Mouse (Mus musculus): ENCODE data around the gene Fcgr3. TPM values are rescaled to one million over a fixed set of nuclear protein-coding genes. Genes with fewer than 3 reads are reported as not detected.
"Not testable (repeated sequence)": the region's sequence is repeated elsewhere in the genome, so short reads cannot be mapped to it uniquely, and the experiment has no call there.

The Fcgr3 gene
- polyA plus RNA-seq, 1 experiment from 2014 or later = 5.5 TPM

- not testable (repeated sequence) for H3K27ac ChIP-seq (replicated peaks); H3K36me3 ChIP-seq (replicated peaks); H3K9me3 ChIP-seq
- Histone ChIP-seq H3K4me3 (peak overlapping the region; percentile 46), H3K27me3 (replicated peaks; ENCODE audit: low read depth, poor library complexity, severe bottlenecking) (peaks cover 43% of the 10 kb centered on the region), H3K4me1 (peaks cover 13% of the 10 kb centered on the region)
- 9% methylated on average over 42 of the region's 61 CpGs for WGBS
- DNase-seq (ENCODE audit: low spot score) = peak; percentile 61
Observed at GRCm38 (mm10) chr1:171063569-171064490, 905 bp downstream of the Fcgr3 start.

- H3K36me3 ChIP-seq (replicated peaks) = no peaks in the 10 kb centered on the region
- DNase-seq (ENCODE audit: low spot score) = no peak
- peaks cover 13% of the 10 kb centered on the region for H3K4me1 ChIP-seq
- H3K9me3 ChIP-seq = no peaks in the 10 kb centered on the region
- 95% methylated on average over 3 of the region's 3 CpGs for WGBS
- no peak overlapping the region for H3K4me3 ChIP-seq
- peaks cover 34% of the 10 kb centered on the region for H3K27me3 ChIP-seq (replicated peaks; ENCODE audit: low read depth, poor library complexity, severe bottlenecking)
- no peak overlapping the region for H3K27ac ChIP-seq (replicated peaks)
Observed at GRCm38 (mm10) chr1:171061566-171061965, 3.2 kb downstream of the Fcgr3 start.

GRCm38 (mm10) chr1:171060392-171060791 is 4.3 kb downstream of the Fcgr3 start:
- no peak overlapping the region for H3K27ac ChIP-seq (replicated peaks)
- no peaks in the 10 kb centered on the region for H3K36me3 ChIP-seq (replicated peaks)
- H3K27me3 ChIP-seq (replicated peaks; ENCODE audit: low read depth, poor library complexity, severe bottlenecking) = peaks cover 25% of the 10 kb centered on the region
- WGBS = 53% methylated on average over 10 of the region's 10 CpGs
- 0 out of 2 replicates have a peak overlapping the region, but pooled peaks have one; percentile 14 for H3K4me3 ChIP-seq
- peak; percentile 24 for DNase-seq (ENCODE audit: low spot score)
- H3K4me1 ChIP-seq = peaks cover 11% of the 10 kb centered on the region
- H3K9me3 ChIP-seq = no peaks in the 10 kb centered on the region

GRCm38 (mm10) chr1:171059203-171059602 is 5.5 kb downstream of the Fcgr3 start:
- H3K4me3 ChIP-seq = no peak overlapping the region
- H3K9me3 ChIP-seq = no peaks in the 10 kb centered on the region
- H3K27me3 ChIP-seq (replicated peaks; ENCODE audit: low read depth, poor library complexity, severe bottlenecking) = peaks cover 13% of the 10 kb centered on the region
- no peaks in the 10 kb centered on the region for H3K36me3 ChIP-seq (replicated peaks)
- no peak overlapping the region for H3K27ac ChIP-seq (replicated peaks)
- no peak for DNase-seq (ENCODE audit: low spot score)
- 79% methylated on average over 2 of the region's 2 CpGs for WGBS
- H3K4me1 ChIP-seq = peaks cover 4% of the 10 kb centered on the region

- H3K27ac ChIP-seq (replicated peaks) = no peak overlapping the region
- H3K36me3 ChIP-seq (replicated peaks) = no peaks in the 10 kb centered on the region
- no peak overlapping the region for H3K4me3 ChIP-seq
- 90% methylated on average over 5 of the region's 5 CpGs for WGBS
- no peaks in the 10 kb centered on the region for H3K27me3 ChIP-seq (replicated peaks; ENCODE audit: low read depth, poor library complexity, severe bottlenecking)
- no peaks in the 10 kb centered on the region for H3K4me1 ChIP-seq
- no peaks in the 10 kb centered on the region for H3K9me3 ChIP-seq
- no peak for DNase-seq (ENCODE audit: low spot score)
Observed at GRCm38 (mm10) chr1:171057253-171057652, 7.5 kb downstream of the Fcgr3 start.

- Histone ChIP-seq H3K36me3 (replicated peaks) (no peaks in the 10 kb centered on the region), H3K9me3 (no peaks in the 10 kb centered on the region), H3K4me1 (no peaks in the 10 kb centered on the region), H3K4me3 (no peak overlapping the region), H3K27ac (replicated peaks) (no peak overlapping the region), H3K27me3 (replicated peaks; ENCODE audit: low read depth, poor library complexity, severe bottlenecking) (no peaks in the 10 kb centered on the region)
- WGBS = 89% methylated on average over 6 of the region's 6 CpGs
- no peak for DNase-seq (ENCODE audit: low spot score)
Observed at GRCm38 (mm10) chr1:171053305-171053704, 11.4 kb downstream of the Fcgr3 start.

GRCm38 (mm10) chr1:171050774-171051173 is 14.0 kb downstream of the Fcgr3 start:
- H3K27me3 ChIP-seq (replicated peaks; ENCODE audit: low read depth, poor library complexity, severe bottlenecking) = no peaks in the 10 kb centered on the region
- H3K4me3 ChIP-seq = no peak overlapping the region
- no peak for DNase-seq (ENCODE audit: low spot score)
- no peaks in the 10 kb centered on the region for H3K36me3 ChIP-seq (replicated peaks)
- H3K9me3 ChIP-seq = no peaks in the 10 kb centered on the region
- H3K4me1 ChIP-seq = 0 out of 2 replicates have a peak, but pooled peaks cover under 1% of the 10 kb centered on the region
- 88% methylated on average over 7 of the region's 7 CpGs for WGBS
- H3K27ac ChIP-seq (replicated peaks) = no peak overlapping the region

- Histone ChIP-seq H3K27ac (replicated peaks) (no peak overlapping the region), H3K9me3 (no peaks in the 10 kb centered on the region), H3K4me3 (peak overlapping the region; percentile 33), H3K4me1 (peaks cover 6% of the 10 kb centered on the region; the same call in 1 of the 2 replicates), H3K36me3 (replicated peaks) (no peaks in the 10 kb centered on the region), H3K27me3 (replicated peaks; ENCODE audit: low read depth, poor library complexity, severe bottlenecking) (no peaks in the 10 kb centered on the region)
- WGBS = 43% methylated on average over 10 of the region's 10 CpGs
- peak; percentile 24 for DNase-seq (ENCODE audit: low spot score)
Observed at GRCm38 (mm10) chr1:171049263-171049662, 15.5 kb downstream of the Fcgr3 start.

GRCm38 (mm10) chr1:171046501-171046900 is 18.2 kb downstream of the Fcgr3 start:
- Histone ChIP-seq H3K36me3 (replicated peaks) (no peaks in the 10 kb centered on the region), H3K4me1 (peaks cover 6% of the 10 kb centered on the region; the same call in 1 of the 2 replicates)
- 75% methylated on average over 3 of the region's 3 CpGs for WGBS

GRCm38 (mm10) chr1:171045079-171045465 is 19.7 kb downstream of the Fcgr3 start:
- 5% methylated on average over 14 of the region's 14 CpGs for WGBS

More at GRCm38 (mm10) chr1:171046501-171046900, 18.2 kb downstream of the Fcgr3 start:
- DNase-seq (ENCODE audit: low spot score) = no peak
- Histone ChIP-seq H3K27ac (replicated peaks) (no peak overlapping the region), H3K9me3 (no peaks in the 10 kb centered on the region), H3K4me3 (no peak overlapping the region), H3K27me3 (replicated peaks; ENCODE audit: low read depth, poor library complexity, severe bottlenecking) (no peaks in the 10 kb centered on the region)

GRCm38 (mm10) chr1:171044365-171045078 is 20.2 kb downstream of the Fcgr3 start:
- Histone ChIP-seq H3K4me3 (peak overlapping the region; percentile 78), H3K27me3 (replicated peaks; ENCODE audit: low read depth, poor library complexity, severe bottlenecking) (0 out of 2 replicates have a peak, but pooled peaks cover 3% of the 10 kb centered on the region), H3K4me1 (peaks cover 6% of the 10 kb centered on the region; the same call in 1 of the 2 replicates), H3K27ac (replicated peaks) (peak overlapping the region; percentile 42), H3K36me3 (replicated peaks) (no peaks in the 10 kb centered on the region), H3K9me3 (no peaks in the 10 kb centered on the region)
- DNase-seq (ENCODE audit: low spot score) = peak; percentile 90
- under 1% methylated on average over 33 of the region's 33 CpGs for WGBS

More at GRCm38 (mm10) chr1:171045079-171045465, 19.7 kb downstream of the Fcgr3 start:
- peak overlapping the region; percentile 78 for H3K4me3 ChIP-seq
- H3K4me1 ChIP-seq = peaks cover 6% of the 10 kb centered on the region; the same call in 1 of the 2 replicates
- 0 out of 2 replicates have a peak, but pooled peaks cover 3% of the 10 kb centered on the region for H3K27me3 ChIP-seq (replicated peaks; ENCODE audit: low read depth, poor library complexity, severe bottlenecking)
- no peaks in the 10 kb centered on the region for H3K9me3 ChIP-seq
- H3K36me3 ChIP-seq (replicated peaks) = no peaks in the 10 kb centered on the region
- H3K27ac ChIP-seq (replicated peaks) = no peak overlapping the region
- no peak for DNase-seq (ENCODE audit: low spot score)

- 0 out of 2 replicates have a peak, but pooled peaks cover 3% of the 10 kb centered on the region for H3K27me3 ChIP-seq (replicated peaks; ENCODE audit: low read depth, poor library complexity, severe bottlenecking)
- H3K4me1 ChIP-seq = peaks cover 6% of the 10 kb centered on the region; the same call in 1 of the 2 replicates
- no peak for DNase-seq (ENCODE audit: low spot score)
- no peak overlapping the region for H3K27ac ChIP-seq (replicated peaks)
- H3K4me3 ChIP-seq = peak overlapping the region; percentile 78
- no peaks in the 10 kb centered on the region for H3K36me3 ChIP-seq (replicated peaks)
- no peaks in the 10 kb centered on the region for H3K9me3 ChIP-seq
- 69% methylated on average over 3 of the region's 3 CpGs for WGBS
Observed at GRCm38 (mm10) chr1:171043594-171044153, 21.1 kb downstream of the Fcgr3 start.
